Mouse (Mus musculus): ENCODE data around the gene Orc3.
A peak's percentile ranks its signal among the peaks of the same experiment; 100 is the strongest.

The Orc3 gene

GRCm38 (mm10) chr4:34614630-34615094 lies at the start of gene Orc3, which contains the start of gene Rars2:
Gene Orc3, minus strand, starts transcription at chr4:34614944.
Gene Rars2, plus strand, starts transcription at chr4:34614957.
- peak; percentile 89 to 90 for DNase-seq (ENCODE audit: low spot score in 2 of 2)

DNA sequence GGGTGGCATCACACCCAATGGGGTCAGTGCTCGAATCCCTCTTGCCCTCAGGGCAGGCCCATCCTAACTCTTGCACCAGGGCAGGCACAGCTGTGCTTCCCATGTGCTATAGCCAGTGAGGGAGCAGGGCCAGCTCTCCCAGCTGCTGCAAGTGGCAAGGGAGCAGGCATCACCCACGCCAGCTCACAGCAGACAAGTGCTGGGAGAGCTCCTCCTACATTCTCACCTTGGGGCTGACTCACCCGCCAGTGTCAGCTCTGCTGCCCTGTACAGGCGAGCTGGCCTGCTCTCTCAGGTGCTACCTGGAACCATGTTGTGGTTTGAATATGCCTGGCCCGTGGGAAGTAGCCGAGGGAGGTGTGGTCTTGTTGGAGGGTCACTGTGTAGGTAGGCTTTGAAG lies 47.2 kb upstream of the Orc3 start:
- peak; percentile 40 to 42 for DNase-seq (ENCODE audit: low spot score in 2 of 2)

DNA sequence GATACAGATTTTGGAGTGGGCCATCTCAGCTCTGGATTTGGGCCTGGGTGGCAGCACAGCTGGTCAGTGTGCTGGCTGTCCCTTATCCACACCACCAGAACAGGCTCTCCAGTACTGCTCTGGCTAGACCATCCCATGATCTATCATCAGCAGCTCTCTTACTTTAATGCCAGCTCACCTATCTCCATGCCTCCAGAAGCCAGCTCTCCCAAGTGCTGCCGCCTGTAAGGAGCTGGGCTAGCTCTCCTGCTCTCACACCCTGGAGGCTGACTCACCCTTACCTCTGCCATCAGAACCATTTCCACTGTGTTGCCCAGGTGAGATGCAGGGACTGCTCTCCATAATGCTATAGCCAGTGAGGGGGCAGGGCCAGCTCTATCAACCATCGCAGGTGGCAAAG lies 46.8 kb upstream of the Orc3 start:
- no peak for DNase-seq (ENCODE audit: low spot score in 2 of 2)

GRCm38 (mm10) chr4:34659012-34659411 lies 44.3 kb upstream of the Orc3 start:
- DNase-seq (ENCODE audit: low spot score in 2 of 2): no peak

GRCm38 (mm10) chr4:34656101-34656500 lies 41.4 kb upstream of the Orc3 start:
- no peak for DNase-seq (ENCODE audit: low spot score in 2 of 2)

DNA sequence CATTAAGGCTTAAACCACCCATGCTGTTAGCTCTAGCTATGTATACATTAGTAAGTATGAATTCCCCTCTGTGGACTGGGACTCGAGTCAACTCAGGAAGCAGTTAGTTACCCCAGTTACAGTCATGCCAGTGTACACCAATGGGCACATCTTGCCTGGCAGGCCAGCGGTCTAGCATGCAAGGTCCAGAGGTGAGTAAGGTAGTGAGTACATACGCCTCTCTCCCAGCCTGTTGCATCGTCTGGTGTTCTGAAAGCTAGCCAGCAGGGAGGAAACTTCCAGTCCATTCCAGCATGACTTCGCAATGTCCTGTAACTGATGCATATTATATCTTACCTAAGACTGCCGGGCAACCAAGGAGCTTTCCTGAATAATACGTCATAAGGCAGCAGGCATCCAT lies 38.4 kb upstream of the Orc3 start:
- no peak for DNase-seq (ENCODE audit: low spot score in 2 of 2)

DNA sequence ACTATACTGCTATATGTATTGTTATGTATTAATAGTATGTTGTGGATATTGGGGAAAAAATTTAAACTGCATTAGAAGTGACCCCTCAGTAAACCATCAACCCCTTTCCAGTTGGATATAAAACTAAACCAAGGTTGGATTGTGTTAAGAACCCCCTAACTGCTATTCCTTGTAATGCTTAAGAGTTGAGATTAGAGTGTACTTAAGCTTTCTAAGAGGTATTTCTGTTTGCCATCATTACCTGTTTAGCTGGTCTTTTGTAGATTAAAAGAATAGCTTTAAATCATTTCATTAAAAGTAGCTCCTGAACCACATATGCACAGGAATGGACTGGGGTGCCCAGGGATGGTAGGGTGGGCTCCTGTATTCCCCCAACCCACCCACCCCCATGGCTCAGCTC lies 30.0 kb upstream of the Orc3 start:
- no peak for DNase-seq (ENCODE audit: low spot score in 2 of 2)

DNA sequence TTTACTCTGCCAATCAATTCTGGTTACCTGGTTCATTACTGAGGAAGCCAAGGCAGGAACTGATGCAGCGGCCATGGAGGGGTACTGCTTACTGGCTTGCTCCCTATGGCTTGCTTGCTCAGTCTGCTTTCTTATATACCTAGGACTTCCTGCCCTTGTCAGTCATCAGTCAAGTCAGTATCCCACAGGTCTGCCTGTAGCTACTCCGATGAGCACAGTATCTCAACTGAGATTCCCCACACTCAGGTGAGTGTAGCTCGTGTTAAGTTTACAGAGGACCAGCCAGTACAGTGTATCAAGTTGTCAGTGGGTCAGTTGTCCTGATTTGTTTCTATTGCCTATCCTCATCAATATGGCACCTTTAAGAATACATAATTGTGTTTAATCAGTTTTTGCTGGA lies 26.0 kb upstream of the Orc3 start:
- no peak for DNase-seq (ENCODE audit: low spot score in 2 of 2)

DNA sequence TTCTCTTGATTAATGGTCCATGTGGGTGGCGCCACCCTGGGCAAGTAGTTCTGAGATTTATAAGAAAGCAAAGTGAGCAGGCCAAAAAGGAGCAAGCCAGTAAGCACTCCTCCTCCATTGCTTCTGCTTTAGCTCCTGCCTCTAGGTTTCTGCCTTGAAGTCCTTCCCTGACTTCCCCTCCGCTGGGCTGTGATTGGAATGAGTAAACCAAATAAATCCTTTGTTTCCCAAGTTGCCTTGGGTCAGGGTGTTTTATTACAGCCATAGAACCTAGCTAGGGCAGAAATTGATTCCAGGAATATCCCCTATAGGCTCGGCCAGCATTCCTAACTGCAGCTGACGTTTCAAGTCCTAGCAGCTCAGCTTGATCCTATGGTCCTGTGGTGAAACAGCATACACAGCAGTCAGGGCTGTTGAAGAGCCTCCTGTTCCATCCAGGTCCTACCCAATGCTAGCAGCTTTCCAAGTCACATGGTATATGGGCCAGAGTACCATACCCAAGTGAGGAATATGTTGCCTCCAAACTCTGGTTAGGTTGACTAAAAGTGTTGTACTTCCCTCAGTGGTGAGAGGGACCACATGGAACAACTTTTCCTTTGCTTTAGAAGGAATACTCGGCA lies 25.1 kb upstream of the Orc3 start:
- DNase-seq (ENCODE audit: low spot score in 2 of 2): no peak

DNA sequence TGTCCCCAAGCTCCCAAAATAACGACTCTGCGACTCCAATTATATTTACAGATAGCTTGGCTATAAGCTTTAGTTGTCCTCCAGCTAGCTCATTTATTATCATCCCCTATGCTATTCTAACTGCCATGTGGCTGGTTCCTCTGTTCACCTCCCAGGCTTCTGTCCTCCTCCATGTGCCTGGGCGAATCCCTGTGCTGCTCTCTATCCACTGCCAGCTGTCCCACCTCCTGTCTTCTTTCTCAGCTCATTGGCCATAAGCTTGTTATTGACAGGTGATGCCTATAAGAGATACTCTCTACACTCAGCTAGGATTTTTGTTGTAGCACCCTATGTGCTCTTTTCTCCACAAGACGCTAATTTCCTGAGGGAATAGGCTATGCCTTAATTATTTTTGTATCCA lies 23.1 kb upstream of the Orc3 start:
- no peak for DNase-seq (ENCODE audit: low spot score in 2 of 2)

GRCm38 (mm10) chr4:34637386-34637785 lies 22.6 kb upstream of the Orc3 start:
- no peak for DNase-seq (ENCODE audit: low spot score in 2 of 2)

GRCm38 (mm10) chr4:34636036-34636435 lies 21.3 kb upstream of the Orc3 start:
- DNase-seq (ENCODE audit: low spot score in 2 of 2): no peak

DNA sequence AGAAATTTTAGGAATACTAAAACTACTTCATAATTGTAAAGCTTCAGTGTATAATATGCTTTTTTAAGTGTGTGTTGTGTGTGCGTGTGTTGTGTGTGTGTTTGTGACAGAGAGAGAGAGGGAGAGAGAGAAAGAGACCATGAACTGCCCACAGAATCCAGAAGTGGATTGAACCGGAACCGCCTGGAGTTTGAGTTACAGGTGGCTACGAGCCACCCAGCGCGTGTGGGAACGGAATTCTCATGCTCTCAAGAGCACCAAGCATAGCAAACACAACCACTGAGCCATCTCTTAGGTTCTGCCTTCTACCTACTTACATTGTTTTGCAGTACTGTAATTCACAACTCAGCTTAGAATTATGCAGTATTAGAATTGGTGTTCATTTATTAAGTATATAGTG lies 19.4 kb upstream of the Orc3 start:
- no peak for DNase-seq (ENCODE audit: low spot score in 2 of 2)

DNA sequence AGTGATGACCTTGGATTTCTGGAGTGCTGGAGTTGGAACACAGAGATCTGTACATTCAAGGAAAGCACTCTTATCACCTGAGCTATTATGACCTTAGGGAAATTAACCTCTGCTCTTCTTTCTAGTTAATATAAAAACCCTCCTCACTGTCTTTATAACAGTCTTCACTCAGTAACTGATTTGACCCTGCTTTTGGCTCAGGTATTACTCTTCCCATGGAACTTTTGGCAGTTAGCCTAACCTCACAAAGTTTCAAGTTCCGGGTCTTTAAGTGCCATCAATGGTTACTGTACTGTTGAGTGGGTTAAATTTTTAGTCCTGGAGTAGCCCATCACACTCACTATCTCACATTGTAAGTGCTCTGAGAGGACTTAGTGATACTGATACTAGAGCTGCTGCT lies 15.2 kb upstream of the Orc3 start:
- DNase-seq (ENCODE audit: low spot score in 2 of 2): no peak

DNA sequence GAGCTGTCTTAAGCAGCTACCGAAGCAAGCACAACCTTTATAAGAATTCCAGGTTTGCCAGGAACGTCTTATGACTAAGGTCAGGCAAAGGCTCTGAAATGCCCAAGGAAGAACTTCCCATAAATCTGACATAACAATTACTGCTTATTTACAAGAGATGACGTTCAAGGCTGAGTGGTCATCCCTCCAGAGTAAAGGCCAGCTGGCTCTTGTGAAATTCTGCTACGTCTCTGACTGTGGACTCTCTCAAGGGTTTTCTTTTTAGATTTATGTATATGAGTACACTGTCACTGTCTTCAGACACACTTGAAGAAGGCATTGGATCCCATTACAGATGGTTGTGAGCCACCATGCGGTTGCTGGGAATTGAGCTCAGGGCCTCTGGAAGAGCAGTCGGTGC lies 11.7 kb upstream of the Orc3 start:
- no peak for DNase-seq (ENCODE audit: low spot score in 2 of 2)

- DNase-seq (ENCODE audit: low spot score in 2 of 2): no peak
These were observed 10.8 kb upstream of the Orc3 start for GRCm38 (mm10) chr4:34625556-34625955.

- DNase-seq (ENCODE audit: low spot score in 2 of 2): no peak
These were observed 1.4 kb upstream of the Orc3 start for GRCm38 (mm10) chr4:34616146-34616545.

DNA sequence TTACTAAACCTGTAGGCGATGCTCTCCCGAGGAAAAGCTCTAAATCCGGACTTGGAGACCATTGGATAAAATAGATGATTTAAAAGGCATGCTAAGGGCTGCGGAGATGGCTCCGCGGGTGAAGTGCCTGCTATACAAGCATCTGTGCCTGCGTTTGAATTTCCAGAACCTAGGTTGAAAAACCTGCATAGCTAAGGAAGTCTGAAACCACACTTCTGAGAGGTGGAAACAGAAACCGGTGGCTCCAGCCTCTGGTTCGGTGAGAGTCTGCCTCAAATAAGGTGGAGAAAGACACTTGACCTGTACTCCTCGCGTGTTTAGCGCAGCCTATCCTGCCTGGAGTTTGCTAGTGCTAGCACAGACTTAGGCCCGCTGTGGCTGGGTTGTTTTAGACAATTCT lies 559 bp upstream of the Orc3 start:
- no peak for DNase-seq (ENCODE audit: low spot score in 2 of 2)

- no peak for DNase-seq (ENCODE audit: low spot score in 2 of 2)
These were observed 1.1 kb downstream of the Orc3 start for GRCm38 (mm10) chr4:34613571-34614145.

GRCm38 (mm10) chr4:34606658-34607057 lies 8.1 kb downstream of the Orc3 start:
- DNase-seq (ENCODE audit: low spot score in 2 of 2): no peak

- DNase-seq (ENCODE audit: low spot score in 2 of 2): no peak
These were observed 11.6 kb downstream of the Orc3 start for GRCm38 (mm10) chr4:34603123-34603522.

- DNase-seq (ENCODE audit: low spot score in 2 of 2): no peak
These were observed 29.7 kb downstream of the Orc3 start for GRCm38 (mm10) chr4:34584871-34585607.

GRCm38 (mm10) chr4:34583427-34583826 lies 31.3 kb downstream of the Orc3 start:
- no peak for DNase-seq (ENCODE audit: low spot score in 2 of 2)

All from right cerebral cortex, postnatal 36 days (tissue).